Mouse (Mus musculus) cerebellum, adult 8-10 months (tissue): ENCODE results near the gene Tjp3.
A peak's percentile ranks its signal among the peaks of the same experiment; 100 is the strongest.
"Not testable (repeated sequence)": the region's sequence is repeated elsewhere in the genome, so short reads cannot be mapped to it uniquely, and the experiment has no call there.

Experiments
- DNase-seq: peaks from one replicate; pipeline ENCODE4 v3.0.0; 2022

Gene Tjp3

GRCm38 (mm10) chr10:81230438-81231332, 60.7 kb downstream of the Tjp3 start, which contains the start of gene Atcay:
Atcay (minus strand) TSS chr10:81230833.
- DNase-seq: peak; percentile 79

- DNase-seq: no peak
Observed at GRCm38 (mm10) chr10:81229735-81230437, 61.5 kb downstream of the Tjp3 start.

GRCm38 (mm10) chr10:81223731-81224130, 67.7 kb downstream of the Tjp3 start:
- not testable (repeated sequence) for DNase-seq
